ENCODE assay signal across 24 mouse cellular contexts in the genomic region with DNA sequence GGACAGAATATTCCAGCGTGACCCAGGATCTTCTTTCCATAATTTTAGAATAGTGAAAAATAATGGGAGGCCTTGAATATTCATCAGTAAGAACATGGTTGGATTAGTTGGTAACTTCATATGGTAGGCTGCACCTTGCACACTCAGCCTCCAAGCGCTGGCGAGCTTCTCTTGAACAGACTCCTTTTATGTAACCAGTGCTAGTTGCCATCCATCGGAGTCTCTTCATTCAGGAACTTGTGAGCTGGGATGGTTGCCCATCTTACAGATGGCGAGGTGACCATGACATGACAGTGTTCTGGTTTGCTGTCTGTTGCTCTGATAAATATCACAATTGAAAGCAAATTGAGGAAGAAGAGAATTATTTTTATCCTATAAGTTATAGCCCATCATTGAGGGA. TPM values are rescaled to one million over a fixed set of nuclear protein-coding genes. Genes with fewer than 3 reads are reported as not detected.
A peak's percentile ranks its signal among the peaks of the same experiment; 100 is the strongest.
DNase-seq lines count a peak whose midpoint lies in the region.
"Had no signal": no experiment of that assay in that cellular context is flagged by ENCODE, and none has a peak within 500 bp of the region (broad histone marks: within the 10 kb centered on the region; RNA-seq: fewer than 3 reads in every experiment).

No protein-coding gene starts in this region.

- no peaks in the 10 kb centered on the region for H3K9me3 ChIP-seq in heart, embryonic 10.5 days
- H3K9me3 ChIP-seq: embryonic facial prominence, embryonic 15.5 days; forebrain, embryonic 15.5 days; hindbrain, embryonic 13.5 days; limb, embryonic 13.5 days; liver, embryonic 15.5 days; lung, embryonic 15.5 days had no signal

- H3K36me3 ChIP-seq in heart, embryonic 10.5 days: no peaks in the 10 kb centered on the region
- H3K36me3 ChIP-seq: forebrain, embryonic 15.5 days; hindbrain, embryonic 13.5 days; liver, embryonic 15.5 days; lung, embryonic 15.5 days had no signal

- H3K27me3 ChIP-seq in heart, embryonic 10.5 days (ENCODE audit: insufficient read depth, poor library complexity, severe bottlenecking): no peaks in the 10 kb centered on the region
- H3K27me3 ChIP-seq: embryonic facial prominence, embryonic 15.5 days; forebrain, embryonic 15.5 days; hindbrain, embryonic 13.5 days; limb, embryonic 13.5 days; liver, embryonic 15.5 days; lung, embryonic 15.5 days had no signal

- H3K4me1 ChIP-seq in heart, embryonic 10.5 days: peaks cover 9% of the 10 kb centered on the region; the same call in 1 of the 2 replicates
- H3K4me1 ChIP-seq: forebrain, embryonic 15.5 days; liver, embryonic 15.5 days had no signal

- H3K27ac ChIP-seq in heart, embryonic 10.5 days: no peak overlapping the region
- H3K27ac ChIP-seq: embryonic facial prominence, embryonic 15.5 days; forebrain, embryonic 15.5 days; hindbrain, embryonic 13.5 days; limb, embryonic 13.5 days; liver, embryonic 15.5 days had no signal

- intact Hi-C loops in left cerebral cortex, postnatal 36 days (cut with DNase I): no loop called here

- H3K4me3 ChIP-seq in heart, embryonic 10.5 days: no peak overlapping the region
- H3K4me3 ChIP-seq: embryonic facial prominence, embryonic 15.5 days; forebrain, embryonic 15.5 days; hindbrain, embryonic 13.5 days; limb, embryonic 13.5 days; liver, embryonic 15.5 days; lung, embryonic 15.5 days had no signal

- WGBS in heart, embryonic 10.5 days: 90% methylated on average over 5 of the region's 5 CpGs

- DNase-seq in heart, embryonic 10.5 days (ENCODE audit: low spot score): peak; percentile 66
- no peak for DNase-seq in heart, adult 8-10 months (ENCODE audit: low spot score)
- peak; percentile 36 for DNase-seq in cerebellum, adult 11 months
- peak; percentile 70 for DNase-seq in cerebellum, adult 9-10 months
- DNase-seq in layer of hippocampus, postnatal 36 days: peak; percentile 23 to 26
- no peak for DNase-seq in yolk sac, embryonic 10.5 days (ENCODE audit: low spot score)
- no peak for DNase-seq in adrenal gland, postnatal 36 days
- DNase-seq in left cerebral cortex, postnatal 36 days (ENCODE audit: low spot score in 2 of 2): no peak
- DNase-seq: adrenal gland, postnatal 14 days; gastrocnemius, postnatal 25 days; heart, adult 18-20 months; kidney, adult 18-20 months; kidney, postnatal 10 days; lung, postnatal 4 days; right cerebral cortex, adult 18-20 months; right cerebral cortex, postnatal 4 days; thymus, adult 18-20 months; thymus, postnatal 36 days had no signal

RNA-seq across cellular contexts. Expression of gene Dync2li1, which starts 24.5 kb away (rescaled TPM):
- 9.9 and 17.2 TPM in 2 replicates for polyA plus RNA-seq in heart, embryonic 10.5 days (2016; fragmentation: Nextera tagmentation; extraction: Ambion mirVana)
- 1 to 10 TPM; 2.5 to 4.9 (median 3.2) TPM for total RNA-seq in heart, adult 8-10 months (2022)
- 10 to 100 TPM; 19.1 TPM for total RNA-seq in layer of hippocampus, postnatal 36 days (2021)
- 10 to 100 TPM; 23.9 to 43.4 TPM for total RNA-seq in adrenal gland, postnatal 36 days (2021)
- total RNA-seq in left cerebral cortex, postnatal 36 days (2021): 10 to 100 TPM; 19.8 to 22.3 TPM

Comparison
In these comparisons a context has a peak if more than half of its experiments do, and no peak if none do; other contexts are left out.
1. DNase-seq: peak in heart, embryonic 10.5 days (single experiment), cerebellum, adult 11 months (single experiment), cerebellum, adult 9-10 months (single experiment) and layer of hippocampus, postnatal 36 days (2 of 2); none in heart, adult 8-10 months (single experiment), yolk sac, embryonic 10.5 days (single experiment), adrenal gland, postnatal 36 days (0 of 2) and left cerebral cortex, postnatal 36 days (0 of 2).